Mouse (Mus musculus): Measurements from ENCODE around the gene Mpeg1. TPM values are rescaled to one million over a fixed set of nuclear protein-coding genes. Genes with fewer than 3 reads are reported as not detected.

The Mpeg1 gene
- total RNA-seq, 2 experiments from 2014 or later, result 6.7 to 7.4 TPM

DNA sequence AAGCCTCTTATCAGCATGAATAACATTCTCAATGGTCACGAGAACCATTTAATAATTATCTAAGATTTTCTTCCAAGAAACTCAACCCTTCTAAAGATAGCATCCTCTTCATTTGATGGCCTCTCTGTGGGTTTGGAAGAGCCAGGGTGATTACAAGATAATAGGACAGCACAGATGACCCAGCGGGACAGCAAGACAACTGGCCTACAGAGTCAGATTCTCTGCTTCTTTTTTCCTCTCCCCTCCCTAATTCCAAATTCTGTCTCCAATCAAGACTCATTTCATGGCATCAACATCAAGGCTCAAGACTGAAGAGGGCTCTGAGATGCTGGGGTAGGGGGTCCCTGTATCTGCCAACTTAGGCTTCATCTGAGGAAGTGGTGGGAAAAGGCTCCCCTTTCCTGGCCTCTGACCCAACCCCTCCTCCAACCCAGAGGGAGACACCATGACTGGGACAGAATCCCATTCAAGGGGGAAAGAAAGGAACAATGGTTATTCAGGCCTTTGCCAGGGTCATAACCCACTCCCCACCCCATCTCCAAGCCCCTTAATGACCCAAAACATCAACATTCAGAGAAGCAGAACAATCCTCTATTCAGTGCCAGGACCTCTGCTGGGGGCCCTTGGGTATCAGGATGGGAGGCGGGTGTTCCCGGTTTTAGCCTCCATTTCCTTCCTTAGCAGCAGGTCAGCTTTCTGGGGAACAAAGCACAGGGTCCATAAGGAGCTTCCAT is 33.0 kb downstream of the Mpeg1 start:
- no peak for DNase-seq

DNA sequence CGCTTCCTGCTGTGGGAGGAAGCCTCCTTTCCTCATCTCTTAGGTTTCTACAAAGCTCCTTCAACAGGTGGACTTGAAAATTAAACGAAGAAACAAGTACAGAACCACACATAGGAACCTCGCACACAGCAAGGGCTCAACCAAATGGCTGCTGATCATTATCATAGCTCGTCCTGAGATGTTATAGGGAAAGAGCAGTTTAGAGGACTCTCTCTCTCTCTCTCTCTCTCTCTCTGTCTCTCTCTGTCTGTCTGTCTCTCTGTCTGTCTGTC is 33.5 kb downstream of the Mpeg1 start:
- DNase-seq, result no peak

DNA sequence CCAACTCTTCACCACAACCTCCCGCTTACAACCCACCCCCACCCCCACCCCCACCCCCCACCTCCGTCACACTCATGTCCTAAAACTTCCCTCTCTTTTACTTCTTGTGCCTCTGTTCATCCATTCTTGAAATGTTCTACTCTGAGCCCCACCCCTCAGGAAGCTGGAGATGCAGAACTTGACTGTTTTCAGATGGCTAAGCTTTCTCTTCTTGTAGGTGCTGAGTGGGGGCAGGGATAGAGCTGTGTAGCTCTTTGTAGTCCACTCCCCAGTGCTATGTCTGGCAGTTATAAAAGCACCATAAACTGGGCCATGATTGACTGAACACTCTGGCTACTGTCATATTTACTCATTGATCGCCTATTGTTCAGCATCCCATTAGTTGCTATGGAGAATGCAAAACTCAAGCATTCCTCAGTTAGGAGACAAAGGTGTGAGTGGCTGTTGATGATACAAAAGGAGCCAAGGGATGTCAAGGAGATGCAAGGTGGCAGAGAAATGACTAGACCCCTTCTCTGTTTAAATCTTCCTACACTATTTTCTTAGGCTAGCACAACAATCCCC is 34.5 kb downstream of the Mpeg1 start:
- DNase-seq, result no peak

DNA sequence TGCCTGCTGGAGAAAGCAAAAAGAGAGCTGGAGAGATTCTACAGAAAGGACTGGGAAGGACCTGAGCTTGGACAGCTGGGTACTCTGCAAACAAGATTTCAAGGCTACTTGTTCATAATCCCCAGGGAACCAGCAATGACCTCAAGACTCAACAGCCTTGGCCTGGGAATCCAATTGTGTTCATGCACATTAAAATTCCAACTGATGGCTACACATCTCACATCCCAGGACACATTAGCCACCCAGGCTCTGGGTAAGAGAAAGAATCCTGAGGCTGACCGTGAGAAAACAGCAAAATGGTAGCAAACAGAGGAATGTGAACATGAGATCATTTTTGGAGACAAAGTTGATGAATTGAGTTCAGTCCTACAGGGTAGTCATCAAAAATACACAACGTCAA is 35.7 kb downstream of the Mpeg1 start:
- DNase-seq, result no peak

DNA sequence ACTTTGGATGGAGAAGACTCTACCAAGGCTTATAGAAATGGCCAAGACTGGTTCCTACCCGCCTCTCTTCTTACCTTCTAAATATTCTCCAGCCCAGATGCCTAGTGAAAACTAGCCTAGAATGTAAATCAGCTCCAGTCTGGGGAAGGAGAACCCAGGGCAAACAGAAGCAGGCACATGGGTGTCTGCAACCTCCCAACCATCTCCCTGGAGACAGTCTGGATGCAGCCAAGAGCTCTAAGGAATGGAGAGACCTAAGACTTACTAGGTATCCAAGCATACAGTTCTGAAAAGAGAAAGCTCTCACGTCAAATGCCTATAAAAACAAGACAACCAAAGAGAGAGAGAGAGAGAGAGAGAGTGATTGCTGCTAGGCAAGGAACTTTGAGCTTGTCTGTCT is 37.3 kb downstream of the Mpeg1 start:
- DNase-seq, result no peak

DNA sequence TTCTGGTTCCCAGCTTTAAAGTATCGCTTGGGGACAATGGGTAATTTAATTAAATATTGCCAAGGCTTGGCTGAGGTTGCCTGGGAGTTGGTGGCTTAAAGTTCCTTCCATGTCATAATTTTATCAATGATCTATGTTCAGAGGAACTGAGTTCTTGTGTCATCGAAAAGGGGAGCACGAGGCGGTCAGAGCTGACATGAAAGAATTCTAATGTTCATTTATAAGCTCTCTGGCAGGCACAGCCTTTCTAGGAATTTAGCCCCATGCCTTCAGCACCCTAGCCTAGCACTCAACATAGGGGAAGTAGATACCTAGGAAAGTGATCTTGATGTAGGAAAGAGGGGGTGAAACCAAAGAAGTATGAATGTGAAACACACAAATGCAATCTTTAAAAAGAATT is 37.7 kb downstream of the Mpeg1 start:
- no peak for DNase-seq

DNA sequence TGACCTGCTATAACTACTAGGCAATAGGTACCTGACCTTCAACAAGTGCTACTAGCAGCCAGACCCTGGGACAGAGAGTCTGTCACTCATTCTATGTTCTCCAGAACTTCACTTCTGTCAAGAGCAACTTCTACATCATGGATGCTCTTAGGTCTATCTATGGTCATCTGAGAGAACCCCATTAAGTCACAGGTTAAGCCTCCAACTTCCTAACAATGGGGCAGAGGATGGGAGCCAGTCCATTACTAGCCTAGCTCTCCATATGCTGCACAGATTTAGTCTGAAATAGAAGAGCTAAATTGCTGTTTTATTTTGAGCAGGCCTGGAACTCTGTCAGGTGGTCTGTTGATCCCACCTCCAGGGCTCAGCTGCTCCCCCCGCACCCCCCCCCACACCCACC is 38.4 kb downstream of the Mpeg1 start:
- no peak for DNase-seq

DNA sequence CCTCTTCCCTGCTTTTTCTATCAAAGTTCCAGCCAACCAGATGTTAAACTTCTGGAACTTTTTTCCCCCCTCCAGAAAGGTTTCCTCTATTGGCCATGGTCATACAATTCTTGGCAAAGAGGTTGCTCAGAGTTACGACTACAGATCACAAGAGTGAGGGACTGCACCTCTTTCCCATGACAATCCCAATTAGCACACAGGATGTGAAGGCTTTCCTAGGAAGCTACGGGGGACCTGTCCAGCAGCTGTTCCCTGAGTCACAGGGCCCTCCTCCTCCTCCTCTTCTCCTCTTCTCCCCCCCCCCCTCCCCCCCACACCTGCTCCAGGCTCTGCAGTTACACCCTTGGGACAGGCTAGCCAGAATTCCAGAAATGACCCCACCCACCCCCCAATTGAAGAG is 38.9 kb downstream of the Mpeg1 start:
- DNase-seq, result no peak

DNA sequence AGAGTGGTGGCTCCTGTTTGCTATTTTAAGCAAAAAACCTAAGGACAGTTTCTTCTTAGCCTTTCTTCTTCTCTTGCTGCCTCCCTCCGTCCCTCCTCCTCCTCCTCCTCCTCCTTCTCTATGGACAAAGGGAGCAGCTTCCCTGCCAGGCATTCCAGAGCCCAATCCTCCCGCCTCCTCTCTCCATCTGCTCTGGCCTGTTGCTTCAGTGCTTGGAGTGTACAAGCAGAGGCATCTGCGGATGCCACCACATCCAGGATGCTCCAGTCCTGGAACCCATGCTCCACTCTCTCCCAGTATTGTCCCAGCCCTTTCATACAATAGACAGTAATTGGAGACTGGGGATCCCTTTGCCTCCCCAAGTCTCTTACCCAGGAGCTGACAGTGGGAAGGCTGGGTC is 39.5 kb downstream of the Mpeg1 start:
- DNase-seq, result peak; percentile 72 to 75

DNA sequence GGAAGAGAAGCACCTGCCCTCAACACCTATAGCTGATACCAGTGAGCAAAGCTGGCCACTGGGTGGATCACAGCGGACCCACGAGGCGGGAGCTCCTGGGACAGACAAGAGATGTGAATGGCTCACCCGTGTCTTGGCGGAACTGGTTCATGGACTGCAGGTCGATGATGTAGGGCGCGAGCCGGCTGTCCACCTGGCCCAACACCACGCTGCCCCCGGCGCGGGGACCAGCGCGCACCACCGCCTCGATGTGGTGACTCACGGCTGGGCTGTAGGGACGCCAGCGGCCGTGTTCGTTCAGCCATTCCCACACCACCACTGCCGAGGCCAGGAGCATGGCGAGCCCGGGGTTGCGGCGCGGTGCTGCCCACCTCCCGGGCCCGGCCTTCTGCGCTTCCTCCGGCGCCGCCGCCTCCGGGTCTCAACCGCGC is 40.3 kb downstream of the Mpeg1 start:
- peak; percentile 48 to 49 for DNase-seq

DNA sequence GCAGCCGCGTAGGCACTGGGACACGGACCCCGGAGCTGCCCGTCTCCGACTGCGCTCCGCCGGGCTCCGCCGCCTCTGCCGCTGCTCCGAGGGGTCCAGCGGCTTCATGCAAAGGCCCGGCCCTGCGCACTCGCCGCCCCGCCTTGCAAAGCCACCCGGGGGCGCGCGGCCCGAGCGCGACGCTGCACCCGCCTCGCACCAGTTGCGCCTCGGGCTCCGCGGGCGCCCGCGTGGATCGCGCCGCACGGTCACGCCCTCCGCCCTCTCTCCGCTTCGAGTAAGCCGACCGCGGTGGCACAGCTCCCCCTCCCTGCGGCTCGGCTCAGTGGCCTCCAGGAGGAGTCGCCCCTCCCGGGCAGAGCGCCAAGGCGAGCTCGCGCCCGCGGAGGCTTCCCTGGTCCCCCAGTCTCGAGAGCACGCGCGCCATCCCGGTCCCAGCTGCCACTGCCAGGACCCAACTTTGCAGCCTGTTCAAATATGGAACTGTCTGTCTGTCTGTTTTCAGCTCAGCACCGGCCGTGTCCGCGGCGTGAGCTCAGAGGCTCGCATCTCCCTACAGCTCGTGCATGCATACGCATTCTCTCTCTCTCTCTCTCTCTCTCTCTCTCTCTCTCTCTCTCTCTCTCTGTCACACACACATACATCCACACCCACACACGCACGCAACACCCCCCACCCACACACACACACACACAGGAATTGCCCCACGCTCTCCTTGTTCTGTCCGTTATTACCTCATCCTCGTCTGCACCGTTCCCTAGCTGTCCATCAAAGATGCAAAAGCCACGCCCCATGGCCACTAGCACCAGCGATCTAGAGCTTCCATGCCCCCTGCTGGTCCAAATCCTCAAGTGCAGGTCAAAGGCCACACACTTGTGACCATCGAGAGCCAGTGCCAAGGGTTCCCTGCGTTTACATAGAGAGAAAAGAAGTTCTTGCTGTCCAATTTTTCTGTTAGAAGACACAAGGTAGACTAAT is 41.1 kb downstream of the Mpeg1 start, which contains the start of gene Dtx4:
Gene Dtx4, minus strand, starts transcription at position 85 of the 978 bp plus-strand sequence.
- DNase-seq, result peak; percentile 90

DNA sequence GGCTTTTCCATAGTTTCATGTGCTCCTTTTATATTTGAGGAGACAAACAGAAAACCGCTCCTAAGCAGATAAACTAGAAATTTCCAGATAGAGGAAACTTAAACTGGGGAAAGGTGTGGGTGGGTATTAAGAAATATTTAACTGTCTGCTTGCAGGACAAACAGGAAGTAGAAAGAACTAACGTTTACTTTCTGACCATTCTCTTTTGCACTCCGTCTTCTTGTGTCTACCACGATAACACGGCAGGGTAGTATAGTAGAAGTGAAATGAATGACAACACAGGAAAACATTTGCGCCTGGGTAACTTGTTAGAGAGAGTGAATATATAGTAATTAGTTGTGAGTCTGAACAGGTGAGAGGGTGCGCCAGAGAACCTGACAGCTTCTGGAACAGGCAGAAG is 42.2 kb downstream of the Mpeg1 start:
- no peak for DNase-seq

DNA sequence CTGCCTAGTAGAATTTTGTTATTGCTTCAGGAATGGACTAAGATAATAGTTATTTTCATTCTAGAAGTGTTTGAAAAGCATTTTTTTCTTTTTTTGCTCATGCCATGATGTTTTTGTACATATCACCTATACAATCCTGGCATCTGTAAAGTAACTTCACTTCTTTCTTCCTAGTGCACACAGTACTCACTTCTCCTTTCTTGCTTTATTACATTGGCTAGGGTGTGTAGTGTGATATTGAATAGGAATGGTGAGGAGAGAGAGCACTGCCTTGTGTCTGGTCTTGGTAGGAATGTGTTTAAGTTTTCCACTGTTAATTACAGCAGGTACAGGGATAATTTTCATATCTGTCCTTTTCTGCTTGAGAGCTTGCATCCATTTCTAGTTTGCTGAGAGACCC is 54.0 kb downstream of the Mpeg1 start:
- no peak for DNase-seq

Other genes with a start within 250 kb of the Mpeg1 start
- not detected for gene Olfr1432, start 228.2 kb upstream of the Mpeg1 start, total RNA-seq (2021)
- gene Olfr262, start 219.1 kb upstream of the Mpeg1 start, total RNA-seq (2021), result not detected
- not detected for gene Olfr235, start 199.7 kb upstream of the Mpeg1 start, total RNA-seq (2021)
- not detected for gene Olfr1434, start 180.9 kb upstream of the Mpeg1 start, total RNA-seq (2021)
- not detected for gene Olfr1436, start 161.6 kb upstream of the Mpeg1 start, total RNA-seq (2021)
- gene Olfr1437, start 135.7 kb upstream of the Mpeg1 start, total RNA-seq (2021), result not detected
- gene Olfr1438-ps1, start 124.9 kb upstream of the Mpeg1 start, total RNA-seq (2021), result not detected
- gene Olfr1440, start 73.5 kb upstream of the Mpeg1 start, total RNA-seq (2021), result not detected
- not detected for gene Olfr1441, start 43.3 kb upstream of the Mpeg1 start, total RNA-seq (2021)
- gene Pfpl, start 32.9 kb upstream of the Mpeg1 start, total RNA-seq (2021), result not detected
- gene Dtx4, start 40.7 kb downstream of the Mpeg1 start, total RNA-seq (2021), result 10 to 100 TPM; 33.6 to 36.6 TPM
- gene Fam111a, start 85.0 kb downstream of the Mpeg1 start, total RNA-seq (2021), result 1 to 10 TPM; 1.3 to 1.6 TPM
- not detected for gene Gm4952, start 139.2 kb downstream of the Mpeg1 start, total RNA-seq (2021)
- gene Glyat, start 172.5 kb downstream of the Mpeg1 start, total RNA-seq (2021), result under 1 TPM; 0.17 to 0.28 TPM
- gene Olfr1442, start 209.7 kb downstream of the Mpeg1 start, total RNA-seq (2021), result not detected
- not detected for gene Olfr1443, start 217.3 kb downstream of the Mpeg1 start, total RNA-seq (2021)
- not detected for gene Keg1, start 235.0 kb downstream of the Mpeg1 start, total RNA-seq (2021)